Mouse (Mus musculus): ENCODE measurements around the gene Fam216b.

DNA sequence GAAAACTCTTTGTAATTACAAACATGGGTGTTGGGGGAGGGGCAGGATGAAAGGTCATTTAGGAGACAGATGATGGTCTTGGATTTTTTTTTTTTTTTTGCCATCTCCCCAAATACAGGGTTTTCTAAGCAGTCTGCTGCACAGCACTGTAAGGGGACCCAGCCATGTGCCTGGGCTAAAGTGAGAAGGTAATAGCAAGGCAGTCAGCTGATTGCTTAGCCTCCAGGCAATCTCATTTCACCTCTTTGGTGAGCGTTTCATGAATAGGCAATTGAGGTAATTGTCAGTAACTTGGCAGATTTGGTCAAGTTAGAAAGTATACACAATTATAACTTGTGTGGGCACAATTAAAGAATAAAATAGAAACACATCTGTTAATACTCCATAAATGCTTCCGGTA, 28.5 kb upstream of the Fam216b start:
- TF ChIP-seq GATA1 (IDR thresholded peaks at IDR 0.05; ENCODE audit: low read length) (no peak), TAL1 (IDR thresholded peaks at IDR 0.05; ENCODE audit: low read length) (no peak)
